In genomic region chr2:158857579-158857978, GRCm38 (mm10) we compare ENCODE assay signal across 26 mouse cellular contexts.
A peak's percentile ranks its signal among the peaks of the same experiment; 100 is the strongest.
DNase-seq lines count a peak whose midpoint lies in the region; ATAC-seq and TF ChIP-seq lines count a peak whose summit lies in the region.
"Had no signal": no experiment of that assay in that cellular context is flagged by ENCODE, and none has a peak within 500 bp of the region (broad histone marks: within the 10 kb centered on the region; RNA-seq: fewer than 3 reads in every experiment).

No protein-coding gene starts in this region.

- TF ChIP-seq CTCF in liver, postnatal 0 days (IDR thresholded peaks at IDR 0.05; ENCODE audit: low read depth), result no peak
- TF ChIP-seq CTCF in stomach, postnatal 0 days (IDR thresholded peaks at IDR 0.05; ENCODE audit: low read depth), result no peak

- H3K9ac ChIP-seq in hindbrain, embryonic 15.5 days, result no peak overlapping the region
- no peak overlapping the region for H3K9ac ChIP-seq in hindbrain, embryonic 12.5 days
- no peak overlapping the region for H3K9ac ChIP-seq in liver, postnatal 0 days (replicated peaks)
- no peak overlapping the region for H3K9ac ChIP-seq in liver, embryonic 11.5 days (ENCODE audit: low read depth, low read length)
- H3K9ac ChIP-seq in stomach, postnatal 0 days (ENCODE audit: low read length), result no peak overlapping the region
- H3K9ac ChIP-seq: embryonic facial prominence, embryonic 15.5 days; forebrain, embryonic 15.5 days; heart, embryonic 15.5 days; neural tube, embryonic 13.5 days had no signal

- H3K36me3 ChIP-seq in hindbrain, embryonic 15.5 days, result 0 out of 2 replicates have a peak, but pooled peaks cover 13% of the 10 kb centered on the region
- H3K36me3 ChIP-seq in hindbrain, embryonic 12.5 days, result peaks cover 15% of the 10 kb centered on the region; the same call in 1 of the 2 replicates
- H3K36me3 ChIP-seq in liver, postnatal 0 days (replicated peaks; ENCODE audit: insufficient read depth, low read length), result peaks cover 9% of the 10 kb centered on the region
- H3K36me3 ChIP-seq in liver, embryonic 11.5 days (ENCODE audit: control insufficient read depth, insufficient read depth, low read length), result peaks cover 3% of the 10 kb centered on the region; the same call in 1 of the 2 replicates
- no peaks in the 10 kb centered on the region; the same call in 1 of the 2 replicates for H3K36me3 ChIP-seq in stomach, postnatal 0 days (ENCODE audit: control insufficient read depth, insufficient read depth, low read length)

- H3K4me3 ChIP-seq in hindbrain, embryonic 15.5 days, result no peak overlapping the region
- no peak overlapping the region for H3K4me3 ChIP-seq in hindbrain, embryonic 12.5 days
- H3K4me3 ChIP-seq in liver, postnatal 0 days (ENCODE audit: low read depth, low read length), result no peak overlapping the region
- H3K4me3 ChIP-seq in liver, embryonic 11.5 days (ENCODE audit: low read depth, low read length), result no peak overlapping the region
- no peak overlapping the region for H3K4me3 ChIP-seq in stomach, postnatal 0 days (ENCODE audit: low read depth, low read length)
- H3K4me3 ChIP-seq: embryonic facial prominence, embryonic 15.5 days; forebrain, embryonic 15.5 days; heart, embryonic 15.5 days; limb, embryonic 10.5 days; neural tube, embryonic 13.5 days had no signal

- no peaks in the 10 kb centered on the region for H3K27me3 ChIP-seq in hindbrain, embryonic 15.5 days
- H3K27me3 ChIP-seq in hindbrain, embryonic 12.5 days, result no peaks in the 10 kb centered on the region
- H3K27me3 ChIP-seq in liver, postnatal 0 days (ENCODE audit: insufficient read depth, low read length), result no peaks in the 10 kb centered on the region
- H3K27me3 ChIP-seq in liver, embryonic 11.5 days (replicated peaks; ENCODE audit: control insufficient read depth, insufficient read depth, low read length), result no peaks in the 10 kb centered on the region
- no peaks in the 10 kb centered on the region for H3K27me3 ChIP-seq in stomach, postnatal 0 days (ENCODE audit: control insufficient read depth, insufficient read depth, low read length)
- H3K27me3 ChIP-seq: embryonic facial prominence, embryonic 15.5 days; forebrain, embryonic 15.5 days; heart, embryonic 15.5 days; neural tube, embryonic 13.5 days had no signal

- WGBS in hindbrain, embryonic 15.5 days, result 92% methylated on average over 15 of the region's 15 CpGs
- 93% methylated on average over 15 of the region's 15 CpGs for WGBS in hindbrain, embryonic 12.5 days
- 82% methylated on average over 15 of the region's 15 CpGs for WGBS in liver, postnatal 0 days (ENCODE audit: insufficient replicate concordance)
- 88% methylated on average over 15 of the region's 15 CpGs for WGBS in liver, embryonic 11.5 days
- 75% methylated on average over 15 of the region's 15 CpGs for WGBS in stomach, postnatal 0 days

- H3K27ac ChIP-seq in hindbrain, embryonic 15.5 days (replicated peaks), result no peak overlapping the region
- no peak overlapping the region for H3K27ac ChIP-seq in hindbrain, embryonic 12.5 days
- no peak overlapping the region for H3K27ac ChIP-seq in liver, postnatal 0 days (ENCODE audit: low read depth)
- no peak overlapping the region for H3K27ac ChIP-seq in liver, embryonic 11.5 days (ENCODE audit: low read depth, low read length)
- H3K27ac ChIP-seq in stomach, postnatal 0 days (replicated peaks), result peak overlapping the region; percentile 78
- H3K27ac ChIP-seq: embryonic facial prominence, embryonic 15.5 days; forebrain, embryonic 15.5 days; heart, embryonic 15.5 days; limb, embryonic 10.5 days; neural tube, embryonic 13.5 days had no signal

- H3K4me2 ChIP-seq in hindbrain, embryonic 15.5 days, result no peak overlapping the region
- H3K4me2 ChIP-seq in hindbrain, embryonic 12.5 days (replicated peaks), result no peak overlapping the region
- H3K4me2 ChIP-seq in liver, postnatal 0 days (ENCODE audit: low read depth, low read length), result no peak overlapping the region
- H3K4me2 ChIP-seq in liver, embryonic 11.5 days, result no peak overlapping the region
- H3K4me2 ChIP-seq in stomach, postnatal 0 days (replicated peaks; ENCODE audit: low read depth), result 0 out of 2 replicates have a peak overlapping the region, but pooled peaks have one; percentile 17
- H3K4me2 ChIP-seq: embryonic facial prominence, embryonic 15.5 days; forebrain, embryonic 15.5 days; heart, embryonic 15.5 days; neural tube, embryonic 13.5 days had no signal

- DNase-seq in liver, postnatal 0 days, result peak; percentile 52
- DNase-seq in liver, embryonic 11.5 days (ENCODE audit: low spot score), result no peak
- DNase-seq in kidney, postnatal 36 days, result peak; percentile 39 to 73
- DNase-seq in stomach, postnatal 0 days (ENCODE audit: low spot score), result peak; percentile 92
- DNase-seq in lung, postnatal 4 days, result no peak
- DNase-seq: adrenal gland, adult 8-10 months; cerebellum, adult 2 months; cerebellum, postnatal 36 days; heart, postnatal 36 days; liver; lung, adult 2 months; lung, postnatal 14 days; midbrain, embryonic 14.5 days; right cerebral cortex, adult 18-20 months; right cerebral cortex, postnatal 4 days; thymus, postnatal 25 days had no signal

- H3K9me3 ChIP-seq in hindbrain, embryonic 15.5 days, result no peaks in the 10 kb centered on the region
- H3K9me3 ChIP-seq in hindbrain, embryonic 12.5 days (replicated peaks), result no peaks in the 10 kb centered on the region
- H3K9me3 ChIP-seq in liver, postnatal 0 days (ENCODE audit: low read length), result no peaks in the 10 kb centered on the region
- H3K9me3 ChIP-seq in liver, embryonic 11.5 days (ENCODE audit: control insufficient read depth, low read length), result no peaks in the 10 kb centered on the region
- no peaks in the 10 kb centered on the region for H3K9me3 ChIP-seq in stomach, postnatal 0 days (ENCODE audit: control insufficient read depth, low read length)
- H3K9me3 ChIP-seq: embryonic facial prominence, embryonic 15.5 days; forebrain, embryonic 15.5 days; heart, embryonic 15.5 days; limb, embryonic 10.5 days; neural tube, embryonic 13.5 days had no signal

- ATAC-seq in hindbrain, embryonic 15.5 days (ENCODE audit: low FRiP score, low read depth), result peak; percentile 23; the same call in 1 of the 2 replicates
- ATAC-seq in hindbrain, embryonic 12.5 days (ENCODE audit: low FRiP score), result no peak
- no peak for ATAC-seq in liver, postnatal 0 days
- ATAC-seq in liver, embryonic 11.5 days (replicated peaks; ENCODE audit: low FRiP score), result no peak
- ATAC-seq in stomach, postnatal 0 days (ENCODE audit: low FRiP score, low TSS enrichment), result peak; percentile 74
- ATAC-seq in cerebellum, adult (ENCODE audit: insufficient number of reproducible peaks, low FRiP score, low TSS enrichment), result no peak
- ATAC-seq: activated CD4-positive, CD25-positive, alpha-beta regulatory T cell, adult 4 months; forebrain, embryonic 15.5 days; hindbrain, embryonic 16.5 days had no signal

- no peaks in the 10 kb centered on the region for H3K4me1 ChIP-seq in hindbrain, embryonic 15.5 days (replicated peaks)
- H3K4me1 ChIP-seq in hindbrain, embryonic 12.5 days, result no peaks in the 10 kb centered on the region
- no peaks in the 10 kb centered on the region for H3K4me1 ChIP-seq in liver, postnatal 0 days (ENCODE audit: insufficient read depth)
- no peaks in the 10 kb centered on the region for H3K4me1 ChIP-seq in liver, embryonic 11.5 days (replicated peaks; ENCODE audit: control insufficient read depth, insufficient read depth, low read length)
- H3K4me1 ChIP-seq in stomach, postnatal 0 days (replicated peaks; ENCODE audit: control insufficient read depth, insufficient read depth), result peaks cover 5% of the 10 kb centered on the region; the same call in 1 of the 2 replicates
- H3K4me1 ChIP-seq: forebrain, embryonic 15.5 days; heart, embryonic 15.5 days; limb, embryonic 10.5 days; neural tube, embryonic 13.5 days had no signal

- TF ChIP-seq EP300 in liver, postnatal 0 days (IDR thresholded peaks at IDR 0.05; ENCODE audit: low read depth), result no peak
- no peak for TF ChIP-seq EP300 in stomach, postnatal 0 days (optimal IDR thresholded peaks at IDR 0.05)

Comparison
In these comparisons a context has a peak if more than half of its experiments do, and no peak if none do; other contexts are left out.
1. ATAC-seq: peak in hindbrain, embryonic 15.5 days (single experiment) and stomach, postnatal 0 days (single experiment); none in hindbrain, embryonic 12.5 days (single experiment), liver, postnatal 0 days (single experiment), liver, embryonic 11.5 days (single experiment) and cerebellum, adult (single experiment).
2. DNase-seq: peak in liver, postnatal 0 days (single experiment), kidney, postnatal 36 days (2 of 2) and stomach, postnatal 0 days (single experiment); none in liver, embryonic 11.5 days (single experiment) and lung, postnatal 4 days (0 of 2).